Mouse (Mus musculus) CH12.LX (cell line): ENCODE data around the gene Amigo3. TPM values are rescaled to one million over a fixed set of nuclear protein-coding genes. Genes with fewer than 3 reads are reported as not detected.
A peak's percentile ranks its signal among the peaks of the same experiment; 100 is the strongest.

Source experiments
- DNase-seq: peaks from one replicate; pipeline ENCODE4 v3.0.0-alpha.2; 2013; ENCODE audit errors: extremely low read depth
- H3K27ac ChIP-seq: 2 replicates; pipeline ENCODE4 v1.5.1; 2012; ENCODE audit warnings: low read depth, mild to moderate bottlenecking, control low read depth, moderate library complexity; ENCODE audit not compliant: insufficient read depth
- H3K27me3 ChIP-seq: replicated peaks from 2 replicates; pipeline ENCODE3; 2012; ENCODE audit warnings: inconsistent platforms
- H3K36me3 ChIP-seq, 2 experiments: replicated peaks in 1 of 2; 2 replicates each; pipeline versions ENCODE3 to v1.6.1; 2012; ENCODE audit warnings: inconsistent platforms in 1 of 2, low read length in 1 of 2, mild to moderate bottlenecking in 1 of 2, mixed read lengths in 1 of 2, moderate library complexity in 1 of 2; ENCODE audit not compliant: control insufficient read depth in 1 of 2, insufficient read depth in 1 of 2
- H3K4me1 ChIP-seq, 2 experiments: 2 replicates each; pipeline ENCODE4 v1.6.1; 2012; ENCODE audit warnings: inconsistent platforms in 1 of 2, moderate library complexity in 1 of 2; ENCODE audit not compliant: insufficient read depth in 2 of 2, control insufficient read depth in 1 of 2
- H3K4me2 ChIP-seq: 2 replicates; pipeline ENCODE4 v1.6.1; 2012; ENCODE audit warnings: low read depth, mild to moderate bottlenecking, control low read depth; ENCODE audit not compliant: poor library complexity, insufficient read depth, severe bottlenecking
- H3K4me3 ChIP-seq, 3 experiments: fragments of 150-350 bp in 1 of 3; sonication (generic) in 1 of 3; replicated peaks in 1 of 3; 2 replicates each; pipeline versions ENCODE3 to v1.5.1; 2011 to 2012; ENCODE audit warnings: low read depth in 2 of 3, low read length in 2 of 3, mild to moderate bottlenecking in 2 of 3, moderate library complexity in 2 of 3, control low read depth in 1 of 3, improper control_type of control experiment in 1 of 3, inconsistent platforms in 1 of 3, mixed read lengths in 1 of 3; ENCODE audit not compliant: poor library complexity in 1 of 3
- H3K79me2 ChIP-seq: replicated peaks from 2 replicates; pipeline ENCODE4 v1.6.1; 2012; ENCODE audit warnings: mild to moderate bottlenecking, moderate library complexity; ENCODE audit not compliant: control insufficient read depth, poor library complexity, insufficient read depth, severe bottlenecking; ENCODE audit errors: extremely low read depth
- H3K9ac ChIP-seq: 2 replicates; pipeline ENCODE4 v1.6.1; 2012; ENCODE audit warnings: low read depth, mild to moderate bottlenecking, control low read depth, moderate library complexity; ENCODE audit not compliant: insufficient read depth
- H3K9me3 ChIP-seq: replicated peaks from 2 replicates; pipeline ENCODE3; 2012; ENCODE audit warnings: low read length, inconsistent platforms, mixed read lengths
- BHLHE40 ChIP-seq: IDR thresholded peaks from 2 replicates; pipeline ENCODE4 v1.6.1; 2011; ENCODE audit warnings: mild to moderate bottlenecking, low read depth, low read length, improper control_type of control experiment
- CHD1 ChIP-seq: IDR thresholded peaks from 2 replicates; pipeline ENCODE4 v1.6.1; 2012; ENCODE audit warnings: low read depth, low read length, improper control_type of control experiment, inconsistent platforms
- CHD2 ChIP-seq: IDR thresholded peaks from 2 replicates; pipeline ENCODE4 v1.6.1; 2011; ENCODE audit warnings: low read length, improper control_type of control experiment
- CTCF ChIP-seq, 2 experiments: IDR thresholded peaks in 1 of 2; conservative IDR thresholded peaks in 1 of 2; 2 replicates each; pipeline ENCODE4 v1.5.1; 2011 to 2012; ENCODE audit warnings: low read depth in 2 of 2, low read length in 2 of 2, improper control_type of control experiment in 1 of 2, inconsistent platforms in 1 of 2, mild to moderate bottlenecking in 1 of 2, moderate library complexity in 1 of 2
- E2F4 ChIP-seq: IDR thresholded peaks from 2 replicates; pipeline ENCODE4 v1.6.1; 2011; ENCODE audit warnings: low read depth, low read length, improper control_type of control experiment; ENCODE audit not compliant: insufficient replicate concordance
- EP300 ChIP-seq: IDR thresholded peaks from 2 replicates; pipeline ENCODE4 v1.6.1; 2011; ENCODE audit warnings: low read length, improper control_type of control experiment
- GABPA ChIP-seq: IDR thresholded peaks from 2 replicates; pipeline ENCODE4 v1.6.1; 2012; ENCODE audit warnings: low read depth, low read length, improper control_type of control experiment, inconsistent platforms; ENCODE audit not compliant: insufficient replicate concordance
- IRF4 ChIP-seq: IDR thresholded peaks from 2 replicates; pipeline ENCODE4 v1.6.1; 2014; ENCODE audit warnings: low read depth, mild to moderate bottlenecking, inconsistent platforms, low read length, improper control_type of control experiment
- KAT2A ChIP-seq: IDR thresholded peaks from 2 replicates; pipeline ENCODE4 v1.6.1; 2012; ENCODE audit warnings: low read length, improper control_type of control experiment, inconsistent platforms; ENCODE audit not compliant: insufficient replicate concordance
- MAFK ChIP-seq: IDR thresholded peaks from 2 replicates; pipeline ENCODE4 v1.6.1; 2011; ENCODE audit warnings: low read length, improper control_type of control experiment; ENCODE audit not compliant: insufficient replicate concordance
- MAX ChIP-seq: IDR thresholded peaks from 2 replicates; pipeline ENCODE4 v1.6.1; 2011; ENCODE audit warnings: low read length, improper control_type of control experiment
- MAZ ChIP-seq: IDR thresholded peaks from 2 replicates; pipeline ENCODE4 v1.6.1; 2012; ENCODE audit warnings: low read depth, mild to moderate bottlenecking, inconsistent platforms, low read length, improper control_type of control experiment, moderate library complexity
- MEF2A ChIP-seq: IDR thresholded peaks from 2 replicates; pipeline ENCODE4 v1.6.1; 2014; ENCODE audit warnings: low read depth, mild to moderate bottlenecking, inconsistent platforms, low read length, improper control_type of control experiment, borderline replicate concordance
- MYC ChIP-seq: IDR thresholded peaks from 2 replicates; pipeline ENCODE4 v1.6.1; 2011; ENCODE audit warnings: low read depth, mild to moderate bottlenecking, improper control_type of control experiment, low read length
- NELFE ChIP-seq: IDR thresholded peaks from 2 replicates; pipeline ENCODE4 v1.6.1; 2011; ENCODE audit warnings: low read depth, low read length, improper control_type of control experiment
- POLR2AphosphoS2 ChIP-seq: IDR thresholded peaks from 2 replicates; pipeline ENCODE4 v1.6.1; 2011; ENCODE audit warnings: low read depth, low read length, improper control_type of control experiment
- RAD21 ChIP-seq: IDR thresholded peaks from 2 replicates; pipeline ENCODE4 v1.6.1; 2011; ENCODE audit warnings: low read depth, mild to moderate bottlenecking, low read length, improper control_type of control experiment, moderate library complexity
- RCOR1 ChIP-seq: conservative IDR thresholded peaks from 2 replicates; pipeline ENCODE4 v1.6.1; 2012; ENCODE audit warnings: low read depth, mild to moderate bottlenecking, inconsistent platforms, low read length, improper control_type of control experiment
- SIN3A ChIP-seq: IDR thresholded peaks from 2 replicates; pipeline ENCODE4 v1.6.1; 2012; ENCODE audit warnings: low read length, improper control_type of control experiment, inconsistent platforms
- SMC3 ChIP-seq: IDR thresholded peaks from 2 replicates; pipeline ENCODE4 v1.6.1; 2011; ENCODE audit warnings: low read depth, low read length, improper control_type of control experiment
- TCF12 ChIP-seq: IDR thresholded peaks from 2 replicates; pipeline ENCODE4 v1.6.1; 2014; ENCODE audit warnings: low read depth, mild to moderate bottlenecking, inconsistent platforms, low read length, improper control_type of control experiment
- UBTF ChIP-seq: IDR thresholded peaks from 2 replicates; pipeline ENCODE4 v1.6.1; 2012; ENCODE audit warnings: low read depth, mild to moderate bottlenecking, inconsistent platforms, low read length, improper control_type of control experiment, moderate library complexity
- USF1 ChIP-seq: IDR thresholded peaks from 2 replicates; pipeline ENCODE4 v1.6.1; 2014; ENCODE audit warnings: low read depth, mild to moderate bottlenecking, inconsistent platforms, low read length, improper control_type of control experiment
- USF2 ChIP-seq: conservative IDR thresholded peaks from 2 replicates; pipeline ENCODE4 v1.6.1; 2011; ENCODE audit warnings: low read depth, low read length, improper control_type of control experiment
- ZC3H11A ChIP-seq: IDR thresholded peaks from 2 replicates; pipeline ENCODE4 v1.6.1; 2012; ENCODE audit warnings: low read depth, mild to moderate bottlenecking, inconsistent platforms, low read length, improper control_type of control experiment
- ZNF384 ChIP-seq: IDR thresholded peaks from 2 replicates; pipeline ENCODE4 v1.6.1; 2012; ENCODE audit warnings: low read depth, low read length, improper control_type of control experiment, inconsistent platforms
- dilution Hi-C: fragments of 300-500 bp; cut with MboI; formaldehyde crosslinking; loops from 2 replicates; pipeline ENCODE4 v1.14.3; 2020; ENCODE audit warnings: low sequenced_read_pairs; ENCODE audit not compliant: extremely low pct_unique_long_range_greater_than_20kb, extremely low pct_ligation_motif_present
- in situ Hi-C: fragments of 300-500 bp; cut with MboI; formaldehyde crosslinking; loops from 3 replicates; pipeline ENCODE4 v1.14.3; 2019; ENCODE audit warnings: low sequenced_read_pairs, low pct_ligation_motif_present, low pct_unique_long_range_greater_than_20kb, mixed read lengths
- polyA plus RNA-seq: library from polyadenylated mRNA; unstranded; fragments of >175 nt; gene quantifications from 2 replicates; pipeline ENCODE4 v1.2.1, GENCODE M21; 2012; ENCODE audit warnings: low read depth; ENCODE audit not compliant: insufficient read length
- total RNA-seq, 2 experiments: library from RNA; depleted of rRNA; stranded (reverse); fragments of 300-350 nt in 1 of 2; fragments of >200 nt in 1 of 2; gene quantifications; 2 replicates each; pipeline ENCODE4 v1.2.3; 2012 to 2014

Amigo3 gene
- total and polyA plus RNA-seq, 3 experiments: 2.0 to 4.4 (median 2.2) TPM

DNA sequence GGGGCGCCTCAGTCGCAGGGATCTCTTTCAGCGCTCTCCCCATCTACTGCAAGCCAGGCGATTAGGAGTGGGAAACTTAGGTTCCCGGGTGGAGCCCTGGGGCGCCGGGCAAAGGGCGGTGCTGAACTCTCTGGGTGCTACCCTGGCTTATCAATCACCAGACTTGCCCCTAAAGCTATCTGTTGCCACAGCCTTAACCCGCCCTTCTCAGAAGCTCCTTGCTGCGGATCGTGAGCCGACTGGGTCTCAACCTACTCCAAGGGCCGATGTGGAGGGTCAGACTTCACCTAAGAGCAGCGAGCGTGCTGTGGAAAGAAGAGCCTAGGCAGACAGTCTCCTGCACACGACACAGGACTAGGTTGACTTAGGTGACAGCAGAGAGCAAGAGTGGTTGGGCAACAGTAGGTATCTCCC lies 42.0 kb downstream of the Amigo3 start:
- Histone ChIP-seq H3K36me3 (peaks cover 36 to 57% of the 10 kb centered on the region in 2 experiments), H3K4me2 (peak overlapping the region; percentile 90), H3K4me3 (peak overlapping the region; percentile 31 to 43 (median 41)), H3K4me1 (peaks cover 5 to 33% of the 10 kb centered on the region in 2 experiments), H3K9ac (peak overlapping the region; percentile 60), H3K9me3 (no peaks in the 10 kb centered on the region), H3K79me2 (peaks cover 9% of the 10 kb centered on the region), H3K27me3 (no peaks in the 10 kb centered on the region), H3K27ac (no peak overlapping the region; the same call in 1 of the 2 replicates)
- dilution Hi-C loops: no loop called here
- in situ Hi-C loops: loop anchor here (5.0 kb wide), 1 partner anchor 107 kb away; no protein-coding TSS in a partner anchor
- TF ChIP-seq TCF12 (no peak), POLR2AphosphoS2 (no peak), RCOR1 (no peak), EP300 (no peak), ZC3H11A (no peak), BHLHE40 (no peak), MAFK (no peak), USF1 (no peak), UBTF (no peak), E2F4 (no peak), GABPA (no peak), MYC (no peak), CHD1 (no peak), RAD21 (no peak), MAZ (no peak), USF2 (no peak), NELFE (no peak)
- no peak for DNase-seq

DNA sequence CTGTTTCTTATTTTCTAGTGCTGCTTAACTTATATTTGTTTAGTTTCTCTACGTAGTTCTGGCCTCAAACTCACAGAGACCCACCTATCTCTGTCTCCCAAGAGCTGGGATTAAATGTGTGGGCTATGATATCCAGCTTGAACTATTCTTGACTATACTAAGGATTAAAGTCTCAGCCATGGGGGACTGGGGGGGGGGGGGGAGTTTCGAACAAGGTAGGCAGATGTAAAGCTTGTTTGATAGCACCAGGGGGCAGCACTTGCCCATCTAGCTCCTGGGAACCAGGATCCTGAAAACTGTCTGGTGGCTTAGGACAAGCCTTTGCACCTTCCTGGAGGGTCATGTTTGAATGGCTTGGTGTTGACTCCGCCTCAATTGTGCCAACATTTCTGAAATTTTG lies 42.6 kb downstream of the Amigo3 start:
- dilution Hi-C loops (no loop called here), in situ Hi-C loops (loop anchor here (5.0 kb wide), 1 partner anchor 107 kb away; no protein-coding TSS in a partner anchor)
- H3K79me2 ChIP-seq: peaks cover 9% of the 10 kb centered on the region
- peak overlapping the region; percentile 90 for H3K4me2 ChIP-seq
- H3K27ac ChIP-seq: no peak overlapping the region
- no peaks in the 10 kb centered on the region for H3K27me3 ChIP-seq
- peaks cover 31 to 53% of the 10 kb centered on the region in 2 experiments for H3K36me3 ChIP-seq
- DNase-seq: peak; percentile 67
- peaks cover 5 to 33% of the 10 kb centered on the region in 2 experiments for H3K4me1 ChIP-seq
- H3K9ac ChIP-seq: no peak overlapping the region
- no peaks in the 10 kb centered on the region for H3K9me3 ChIP-seq
- H3K4me3 ChIP-seq: peak overlapping the region in 1 of 3 experiments; percentile 31
- peak in 1 of 2 experiments; percentile 87; a peak in 3 of 4 replicates for TF ChIP-seq CTCF (conservative IDR thresholded peaks at IDR 0.05 in 1 of 2, IDR thresholded peaks at IDR 0.05 in 1 of 2; ENCODE audit: low read depth in 2 of 2, low read length in 2 of 2)
- no peak for TF ChIP-seq UBTF
- TF ChIP-seq CHD2: peak; percentile 44; the same call in 1 of the 2 replicates
- TF ChIP-seq MEF2A: 0 out of 2 replicates have a peak, but pooled peaks have one; percentile 26
- 0 out of 2 replicates have a peak, but pooled peaks have one; percentile 30 for TF ChIP-seq MAX
- peak; percentile 84 for TF ChIP-seq SMC3
- peak; percentile 70 for TF ChIP-seq IRF4
- TF ChIP-seq MAZ: peak; percentile 85
- peak; percentile 40; the same call in 1 of the 2 replicates for TF ChIP-seq NELFE
- TF ChIP-seq ZNF384: 0 out of 2 replicates have a peak, but pooled peaks have one; percentile 12
- TF ChIP-seq GABPA: no peak
- TF ChIP-seq RCOR1: 0 out of 2 replicates have a peak, but pooled peaks have one; percentile 42
- peak; percentile 47 for TF ChIP-seq ZC3H11A
- 0 out of 2 replicates have a peak, but pooled peaks have one; percentile 29 for TF ChIP-seq TCF12
- peak; percentile 83 for TF ChIP-seq RAD21
- no peak for TF ChIP-seq BHLHE40
- peak; percentile 66 for TF ChIP-seq SIN3A
- no peak for TF ChIP-seq KAT2A
- TF ChIP-seq MAFK: no peak
- TF ChIP-seq, all 38 proteins: peak for 14
